9 mouse cellular contexts compared by ENCODE assay signal in genomic region chr3:5090108-5090869, GRCm38 (mm10).
DNase-seq lines count a peak whose midpoint lies in the region; ATAC-seq and TF ChIP-seq lines count a peak whose summit lies in the region.
"Had no signal": no experiment of that assay in that cellular context is flagged by ENCODE, and none has a peak within 500 bp of the region (broad histone marks: within the 10 kb centered on the region; RNA-seq: fewer than 3 reads in every experiment).

No protein-coding gene starts in this region.

- in situ Hi-C loops in CH12.LX (cut with MboI; ENCODE audit: low pct_ligation_motif_present, low pct_unique_long_range_greater_than_20kb, low sequenced_read_pairs) = no loop called here

- H3K9me3 ChIP-seq in CH12.LX (replicated peaks; ENCODE audit: low read length) = no peaks in the 10 kb centered on the region
- H3K9me3 ChIP-seq in limb, embryonic 14.5 days (ENCODE audit: control insufficient read depth, low read length) = no peaks in the 10 kb centered on the region
- H3K9me3 ChIP-seq: heart, embryonic 10.5 days had no signal

- peak overlapping the region; percentile 55 for H3K9ac ChIP-seq in CH12.LX (ENCODE audit: insufficient read depth, low read depth)
- H3K9ac ChIP-seq in limb, embryonic 14.5 days (ENCODE audit: low read depth, low read length, severe bottlenecking) = peak overlapping the region; percentile 41

- H3K27ac ChIP-seq in CH12.LX (ENCODE audit: insufficient read depth, low read depth) = no peak overlapping the region
- peak overlapping the region; percentile 52 for H3K27ac ChIP-seq in limb, embryonic 14.5 days (replicated peaks; ENCODE audit: low read depth, low read length)
- H3K27ac ChIP-seq: heart, embryonic 10.5 days had no signal

- 44% methylated on average over 13 of the region's 13 CpGs for WGBS in limb, embryonic 14.5 days

- no peak; the same call in 1 of the 2 replicates for TF ChIP-seq RAD21 in CH12.LX (IDR thresholded peaks at IDR 0.05; ENCODE audit: low read depth, low read length)

- no peaks in the 10 kb centered on the region for H3K79me2 ChIP-seq in CH12.LX (replicated peaks; ENCODE audit: control insufficient read depth, extremely low read depth, insufficient read depth, poor library complexity, severe bottlenecking)

- TF ChIP-seq POLR2A in CH12.LX (IDR thresholded peaks at IDR 0.05; ENCODE audit: low read depth, low read length) = peak; percentile 38; the same call in 1 of the 2 replicates
- no peak for TF ChIP-seq POLR2A in limb, embryonic 14.5 days (IDR thresholded peaks at IDR 0.05; ENCODE audit: borderline replicate concordance, extremely low read depth, insufficient read depth, insufficient read length)

- no peaks in the 10 kb centered on the region for H3K36me3 ChIP-seq in CH12.LX (replicated peaks in 1 of 2; ENCODE audit: control insufficient read depth in 1 of 2, insufficient read depth in 1 of 2, low read length in 1 of 2)
- no peaks in the 10 kb centered on the region for H3K36me3 ChIP-seq in limb, embryonic 14.5 days (ENCODE audit: control insufficient read depth, insufficient read depth, low read length)
- H3K36me3 ChIP-seq: heart, embryonic 10.5 days had no signal

- peaks cover 0 to 32% of the 10 kb centered on the region in 2 experiments; a peak in 2 of 4 replicates for H3K4me1 ChIP-seq in CH12.LX (ENCODE audit: control insufficient read depth in 1 of 2, insufficient read depth in 2 of 2)
- H3K4me1 ChIP-seq in limb, embryonic 14.5 days (ENCODE audit: control insufficient read depth, insufficient read depth, low read length) = peaks cover 21% of the 10 kb centered on the region
- H3K4me1 ChIP-seq: heart, embryonic 10.5 days had no signal

- DNase-seq in kidney, postnatal 4 days = peak; percentile 33 to 37
- no peak for DNase-seq in kidney, postnatal 36 days
- DNase-seq in CH12.LX (ENCODE audit: extremely low read depth) (peak; percentile 38), adipocyte (ENCODE audit: low spot score) (peak; percentile 21)
- DNase-seq in limb, embryonic 14.5 days (ENCODE audit: low spot score) = peak; percentile 84
- no peak for DNase-seq in adrenal gland, adult 2 months
- no peak for DNase-seq in urinary bladder, postnatal 14 days (ENCODE audit: low spot score)
- DNase-seq: cerebellum, adult 9-11 months had no signal

- H3K27me3 ChIP-seq in CH12.LX (replicated peaks) = no peaks in the 10 kb centered on the region
- H3K27me3 ChIP-seq in limb, embryonic 14.5 days (ENCODE audit: control insufficient read depth, insufficient read depth, low read length) = no peaks in the 10 kb centered on the region

- peak overlapping the region; percentile 42 to 56 (median 44) for H3K4me3 ChIP-seq in CH12.LX (replicated peaks in 1 of 3; ENCODE audit: low read depth in 2 of 3, low read length in 2 of 3, poor library complexity in 1 of 3)
- peak overlapping the region; percentile 28 for H3K4me3 ChIP-seq in limb, embryonic 14.5 days (replicated peaks; ENCODE audit: low read length)
- H3K4me3 ChIP-seq: heart, embryonic 10.5 days had no signal

- ATAC-seq in limb, embryonic 14.5 days (ENCODE audit: low FRiP score, low read depth) = peak; percentile 78

- dilution Hi-C loops in CH12.LX (cut with MboI; ENCODE audit: extremely low pct_ligation_motif_present, extremely low pct_unique_long_range_greater_than_20kb, low sequenced_read_pairs) = no loop called here

- no peak; the same call in 1 of the 2 replicates for TF ChIP-seq EP300 in CH12.LX (IDR thresholded peaks at IDR 0.05; ENCODE audit: low read length)

- TF ChIP-seq CTCF in CH12.LX (conservative IDR thresholded peaks at IDR 0.05 in 1 of 2, IDR thresholded peaks at IDR 0.05 in 1 of 2; ENCODE audit: low read depth in 2 of 2, low read length in 2 of 2) = no peak

- peak overlapping the region; percentile 70 for H3K4me2 ChIP-seq in CH12.LX (ENCODE audit: insufficient read depth, low read depth, poor library complexity, severe bottlenecking)
- H3K4me2 ChIP-seq in limb, embryonic 14.5 days (replicated peaks; ENCODE audit: low read depth, low read length, severe bottlenecking) = peak overlapping the region; percentile 35

TF ChIP-seq in CH12.LX, 34 proteins besides CTCF, POLR2A, EP300 and RAD21:
- TF ChIP-seq JUN (IDR thresholded peaks at IDR 0.05; ENCODE audit: insufficient read depth, low read depth, low read length) (peak; percentile 69; the same call in 1 of the 2 replicates), NRF1 (IDR thresholded peaks at IDR 0.05; ENCODE audit: low read depth, low read length) (no peak), JUND (conservative IDR thresholded peaks at IDR 0.05; ENCODE audit: low read depth, low read length) (peak; percentile 78), SMC3 (IDR thresholded peaks at IDR 0.05; ENCODE audit: low read depth, low read length) (no peak), SIN3A (IDR thresholded peaks at IDR 0.05; ENCODE audit: low read length) (no peak; the same call in 1 of the 2 replicates), ZKSCAN1 (IDR thresholded peaks at IDR 0.05; ENCODE audit: borderline replicate concordance, low read depth, low read length) (no peak), TBP (conservative IDR thresholded peaks at IDR 0.05; ENCODE audit: low read depth, low read length) (0 out of 2 replicates have a peak, but pooled peaks have one; percentile 24), IRF4 (IDR thresholded peaks at IDR 0.05; ENCODE audit: low read depth, low read length) (no peak), UBTF (IDR thresholded peaks at IDR 0.05; ENCODE audit: low read depth, low read length) (no peak), MYC (IDR thresholded peaks at IDR 0.05; ENCODE audit: low read depth, low read length) (no peak), CHD2 (IDR thresholded peaks at IDR 0.05; ENCODE audit: low read length) (peak; percentile 80), E2F4 (IDR thresholded peaks at IDR 0.05; ENCODE audit: insufficient replicate concordance, low read depth, low read length) (no peak), USF2 (conservative IDR thresholded peaks at IDR 0.05; ENCODE audit: low read depth, low read length) (0 out of 2 replicates have a peak, but pooled peaks have one; percentile 7), MEF2A (IDR thresholded peaks at IDR 0.05; ENCODE audit: borderline replicate concordance, low read depth, low read length) (no peak; the same call in 1 of the 2 replicates), GABPA (IDR thresholded peaks at IDR 0.05; ENCODE audit: insufficient replicate concordance, low read depth, low read length) (no peak), NELFE (IDR thresholded peaks at IDR 0.05; ENCODE audit: low read depth, low read length) (no peak), ELF1 (IDR thresholded peaks at IDR 0.05; ENCODE audit: low read depth, low read length) (no peak), USF1 (IDR thresholded peaks at IDR 0.05; ENCODE audit: low read depth, low read length) (no peak), ZC3H11A (IDR thresholded peaks at IDR 0.05; ENCODE audit: low read depth, low read length) (no peak), KAT2A (IDR thresholded peaks at IDR 0.05; ENCODE audit: insufficient replicate concordance, low read length) (no peak), MAX (IDR thresholded peaks at IDR 0.05; ENCODE audit: low read length) (no peak), BHLHE40 (IDR thresholded peaks at IDR 0.05; ENCODE audit: low read depth, low read length) (peak; percentile 39; the same call in 1 of the 2 replicates), MAFK (IDR thresholded peaks at IDR 0.05; ENCODE audit: insufficient replicate concordance, low read length) (no peak), ZMIZ1 (IDR thresholded peaks at IDR 0.05; ENCODE audit: low read depth, low read length) (no peak), POLR2AphosphoS2 (IDR thresholded peaks at IDR 0.05; ENCODE audit: low read depth, low read length) (no peak), ETS1 (conservative IDR thresholded peaks at IDR 0.05; ENCODE audit: low read depth, low read length) (no peak), PAX5 (IDR thresholded peaks at IDR 0.05; ENCODE audit: low read length) (no peak), MAZ (IDR thresholded peaks at IDR 0.05; ENCODE audit: low read depth, low read length) (no peak), CHD1 (IDR thresholded peaks at IDR 0.05; ENCODE audit: low read depth, low read length) (no peak), TCF12 (IDR thresholded peaks at IDR 0.05; ENCODE audit: low read depth, low read length) (no peak), RCOR1 (conservative IDR thresholded peaks at IDR 0.05; ENCODE audit: low read depth, low read length) (no peak), MXI1 (IDR thresholded peaks at IDR 0.05; ENCODE audit: low read depth, low read length) (no peak), ZNF384 (IDR thresholded peaks at IDR 0.05; ENCODE audit: low read depth, low read length) (no peak), HCFC1 (IDR thresholded peaks at IDR 0.05; ENCODE audit: low read depth, low read length) (no peak)

Comparison
In these comparisons a context has a peak if more than half of its experiments do, and no peak if none do; other contexts are left out.
1. DNase-seq: peak in kidney, postnatal 4 days (2 of 2), CH12.LX (single experiment), adipocyte (single experiment) and limb, embryonic 14.5 days (single experiment); none in kidney, postnatal 36 days (0 of 2), adrenal gland, adult 2 months (single experiment) and urinary bladder, postnatal 14 days (single experiment).